Mouse (Mus musculus): ENCODE results near the gene Ggta1. TPM values are rescaled to one million over a fixed set of nuclear protein-coding genes. Genes with fewer than 3 reads are reported as not detected.

The Ggta1 gene
- total and polyA plus RNA-seq, 3 experiments: 8.6 to 15.5 (median 15.4) TPM

DNA sequence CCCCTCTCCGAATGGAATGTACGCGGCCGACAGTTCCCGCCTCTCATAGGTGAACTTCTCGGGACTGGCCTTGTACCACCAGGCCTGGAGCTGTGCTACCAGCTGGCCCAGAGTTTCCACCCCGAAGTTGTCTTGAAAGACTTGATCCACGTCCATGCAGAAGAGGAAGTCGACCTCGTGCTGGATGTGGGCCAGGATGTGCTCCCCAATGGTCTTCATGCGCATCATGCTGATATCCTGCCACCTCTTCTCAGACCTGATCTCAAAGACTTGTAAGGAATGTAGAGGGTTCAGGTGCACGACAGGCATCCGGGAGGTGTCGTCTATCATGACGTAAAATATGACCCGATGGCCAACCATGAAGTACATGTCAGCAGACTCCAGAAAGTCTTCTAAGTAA is 60.6 kb downstream of the Ggta1 start:
- no peak overlapping the region for H3K27ac ChIP-seq
- no peak overlapping the region for H3K4me3 ChIP-seq
- no peaks in the 10 kb centered on the region for H3K27me3 ChIP-seq (ENCODE audit: control insufficient read depth, insufficient read depth, low read length)
- 72% methylated on average over 16 of the region's 16 CpGs for WGBS
- TF ChIP-seq POLR2A (IDR thresholded peaks at IDR 0.05; ENCODE audit: insufficient read depth, low read depth, low read length) (no peak), EP300 (IDR thresholded peaks at IDR 0.05; ENCODE audit: insufficient read depth, low read depth, low read length) (no peak)
- H3K4me1 ChIP-seq (ENCODE audit: control insufficient read depth, insufficient read depth, low read length): peaks cover 2% of the 10 kb centered on the region; the same call in 1 of the 2 replicates
- no peak for DNase-seq
- no peak overlapping the region for H3K9ac ChIP-seq (ENCODE audit: low read depth, low read length)
- intact Hi-C loops (cut with DNase I): no loop called here
- H3K79me2 ChIP-seq (replicated peaks; ENCODE audit: control insufficient read depth, insufficient read depth, low read length): no peaks in the 10 kb centered on the region
- no peaks in the 10 kb centered on the region for H3K36me3 ChIP-seq (ENCODE audit: control insufficient read depth, insufficient read depth, low read length)

DNA sequence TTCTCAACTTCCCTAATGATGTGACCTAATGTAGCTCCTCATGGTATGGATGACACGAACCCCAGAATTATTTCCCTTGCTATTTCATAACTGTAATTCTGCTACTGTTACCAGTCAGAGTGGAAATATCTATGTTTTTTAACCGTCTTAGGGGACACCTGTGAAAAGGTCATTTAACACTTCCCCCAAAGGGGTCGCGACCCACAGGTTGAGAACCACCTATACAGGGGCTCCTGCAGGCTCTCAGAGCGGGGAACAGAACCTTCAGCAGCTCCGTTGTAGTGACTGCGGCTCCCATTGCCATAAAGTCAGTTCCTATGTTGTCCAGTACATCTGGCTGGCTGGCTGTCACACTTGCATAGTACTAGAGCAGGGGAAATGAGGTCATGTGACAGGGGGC is 62.3 kb downstream of the Ggta1 start:
- H3K36me3 ChIP-seq (ENCODE audit: control insufficient read depth, insufficient read depth, low read length): no peaks in the 10 kb centered on the region
- H3K27me3 ChIP-seq (ENCODE audit: control insufficient read depth, insufficient read depth, low read length): no peaks in the 10 kb centered on the region
- intact Hi-C loops (cut with DNase I): no loop called here
- DNase-seq: no peak
- WGBS: 84% methylated on average over 7 of the region's 7 CpGs
- no peak overlapping the region for H3K4me3 ChIP-seq
- TF ChIP-seq POLR2A (IDR thresholded peaks at IDR 0.05; ENCODE audit: insufficient read depth, low read depth, low read length): no peak
- no peak for TF ChIP-seq EP300 (IDR thresholded peaks at IDR 0.05; ENCODE audit: insufficient read depth, low read depth, low read length)
- no peak for TF ChIP-seq CTCF (IDR thresholded peaks at IDR 0.05)
- H3K4me1 ChIP-seq (ENCODE audit: control insufficient read depth, insufficient read depth, low read length): peaks cover 2% of the 10 kb centered on the region; the same call in 1 of the 2 replicates
- no peak overlapping the region for H3K9ac ChIP-seq (ENCODE audit: low read depth, low read length)
- no peak overlapping the region for H3K27ac ChIP-seq
- no peaks in the 10 kb centered on the region for H3K79me2 ChIP-seq (replicated peaks; ENCODE audit: control insufficient read depth, insufficient read depth, low read length)

DNA sequence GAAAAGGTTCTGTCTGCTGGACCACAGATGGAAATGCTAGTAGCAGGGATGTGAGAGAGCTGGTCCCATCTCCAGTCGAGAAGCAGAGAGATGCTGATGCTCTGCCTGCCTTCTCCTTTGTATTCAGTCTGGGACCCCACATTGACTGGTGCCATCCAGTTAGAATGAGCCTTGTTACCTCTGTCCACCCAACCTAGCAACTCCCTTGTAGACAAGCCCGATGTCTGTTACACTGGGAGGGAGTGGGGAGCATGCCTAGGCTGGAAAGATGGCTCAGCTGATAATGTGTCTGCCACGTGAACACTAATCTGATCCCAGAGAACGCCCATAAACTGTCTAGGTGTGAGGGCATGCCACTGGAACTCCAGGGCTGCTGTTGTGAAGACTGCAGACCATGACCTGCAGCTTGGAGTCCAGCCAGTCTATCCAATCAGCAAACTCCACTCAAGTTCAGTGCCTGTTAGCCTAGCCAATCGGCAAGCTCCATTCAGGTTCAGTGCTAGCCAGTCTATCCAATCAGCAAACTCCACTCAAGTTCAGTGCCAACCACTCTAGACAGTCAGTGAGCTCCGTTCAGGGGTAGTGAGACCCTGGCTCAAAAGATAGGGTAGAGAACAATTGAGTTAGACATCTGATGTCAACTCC is 64.7 kb downstream of the Ggta1 start:
- Histone ChIP-seq H3K4me1 (ENCODE audit: control insufficient read depth, insufficient read depth, low read length) (peaks cover 2% of the 10 kb centered on the region; the same call in 1 of the 2 replicates), H3K4me3 (no peak overlapping the region), H3K79me2 (replicated peaks; ENCODE audit: control insufficient read depth, insufficient read depth, low read length) (no peaks in the 10 kb centered on the region), H3K36me3 (ENCODE audit: control insufficient read depth, insufficient read depth, low read length) (no peaks in the 10 kb centered on the region), H3K27ac (no peak overlapping the region), H3K9ac (ENCODE audit: low read depth, low read length) (no peak overlapping the region), H3K27me3 (ENCODE audit: control insufficient read depth, insufficient read depth, low read length) (no peaks in the 10 kb centered on the region)
- WGBS: 59% methylated on average over 6 of the region's 6 CpGs
- intact Hi-C loops (cut with DNase I): no loop called here
- TF ChIP-seq EP300 (IDR thresholded peaks at IDR 0.05; ENCODE audit: insufficient read depth, low read depth, low read length) (no peak), CTCF (IDR thresholded peaks at IDR 0.05) (no peak), POLR2A (IDR thresholded peaks at IDR 0.05; ENCODE audit: insufficient read depth, low read depth, low read length) (no peak)
- DNase-seq: no peak

DNA sequence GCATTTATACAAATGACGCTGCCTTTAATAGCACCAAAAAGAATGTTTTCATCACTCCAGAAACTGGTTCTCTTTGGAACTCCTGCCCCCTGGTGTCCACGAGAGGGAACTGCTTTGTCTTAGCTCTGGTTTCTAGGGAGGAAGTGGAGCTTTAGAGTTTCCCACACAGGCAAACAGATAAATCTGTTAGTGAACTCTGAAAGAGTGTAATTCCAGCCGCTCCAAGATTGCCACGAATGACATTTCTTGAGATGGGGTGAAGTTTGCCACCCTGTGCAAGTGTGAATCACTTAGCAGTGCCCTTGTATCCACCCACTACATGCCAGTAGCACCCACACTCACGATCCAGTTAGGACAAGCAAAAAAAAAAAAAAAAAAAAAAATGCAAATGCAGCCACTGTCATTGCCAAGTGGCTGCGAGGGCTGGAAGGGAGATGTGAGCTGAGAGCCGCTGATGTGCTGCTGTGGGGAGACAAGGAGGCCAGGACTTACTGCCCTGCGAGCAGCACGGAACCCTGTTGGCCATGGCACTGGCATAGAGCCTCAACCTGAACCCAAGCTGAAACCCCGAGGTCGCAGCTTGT is 65.3 kb downstream of the Ggta1 start:
- Histone ChIP-seq H3K27ac (no peak overlapping the region), H3K36me3 (ENCODE audit: control insufficient read depth, insufficient read depth, low read length) (no peaks in the 10 kb centered on the region), H3K4me3 (no peak overlapping the region), H3K79me2 (replicated peaks; ENCODE audit: control insufficient read depth, insufficient read depth, low read length) (no peaks in the 10 kb centered on the region), H3K27me3 (ENCODE audit: control insufficient read depth, insufficient read depth, low read length) (no peaks in the 10 kb centered on the region), H3K9ac (ENCODE audit: low read depth, low read length) (no peak overlapping the region), H3K4me1 (ENCODE audit: control insufficient read depth, insufficient read depth, low read length) (peaks cover 2% of the 10 kb centered on the region; the same call in 1 of the 2 replicates)
- WGBS: 25% methylated on average over 11 of the region's 11 CpGs
- intact Hi-C loops (cut with DNase I): loop anchor here (1.0 kb wide), 1 partner anchor 99 kb away; no protein-coding TSS in a partner anchor
- DNase-seq: peak; percentile 68 to 75
- TF ChIP-seq EP300 (IDR thresholded peaks at IDR 0.05; ENCODE audit: insufficient read depth, low read depth, low read length) (peak; percentile 57; the same call in 1 of the 2 replicates), CTCF (IDR thresholded peaks at IDR 0.05) (peak; percentile 99), POLR2A (IDR thresholded peaks at IDR 0.05; ENCODE audit: insufficient read depth, low read depth, low read length) (no peak)

DNA sequence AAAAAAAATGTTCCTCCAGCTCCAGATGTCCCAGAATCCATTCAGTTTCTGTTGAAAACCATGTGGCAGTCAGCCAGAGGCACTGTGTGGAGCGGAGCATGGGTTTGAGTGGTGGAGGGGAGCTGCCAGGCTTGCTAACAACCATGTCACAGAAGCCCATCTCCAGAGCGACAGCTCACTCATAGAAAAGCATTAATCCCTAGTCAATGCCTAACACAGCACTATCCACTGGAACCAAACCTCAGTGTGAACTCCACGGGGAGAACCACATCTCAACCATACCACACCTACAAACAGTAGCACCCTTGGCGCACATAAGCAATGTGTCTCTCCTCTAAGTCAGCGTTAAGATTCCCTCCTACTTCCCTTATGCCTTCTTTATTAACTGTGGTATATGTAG is 65.9 kb downstream of the Ggta1 start, which contains the start of gene 4930402F06Rik:
Gene 4930402F06Rik, minus strand, starts transcription at position 80 of the 400 bp plus-strand sequence.
- intact Hi-C loops (cut with DNase I): loop anchor here (1.0 kb wide), 1 partner anchor 99 kb away; no protein-coding TSS in a partner anchor
- DNase-seq: no peak
- Histone ChIP-seq H3K36me3 (ENCODE audit: control insufficient read depth, insufficient read depth, low read length) (no peaks in the 10 kb centered on the region), H3K27me3 (ENCODE audit: control insufficient read depth, insufficient read depth, low read length) (no peaks in the 10 kb centered on the region), H3K79me2 (replicated peaks; ENCODE audit: control insufficient read depth, insufficient read depth, low read length) (no peaks in the 10 kb centered on the region), H3K9ac (ENCODE audit: low read depth, low read length) (no peak within 1 kb of the TSS), H3K4me1 (ENCODE audit: control insufficient read depth, insufficient read depth, low read length) (peaks cover 2% of the 10 kb centered on the region; the same call in 1 of the 2 replicates), H3K27ac (no peak within 1 kb of the TSS), H3K4me3 (no peak within 1 kb of the TSS)
- TF ChIP-seq EP300 (IDR thresholded peaks at IDR 0.05; ENCODE audit: insufficient read depth, low read depth, low read length): no peak
- no peak for TF ChIP-seq POLR2A (IDR thresholded peaks at IDR 0.05; ENCODE audit: insufficient read depth, low read depth, low read length)
- no peak for TF ChIP-seq CTCF (IDR thresholded peaks at IDR 0.05)
- WGBS: 53% methylated on average over 5 of the region's 5 CpGs

DNA sequence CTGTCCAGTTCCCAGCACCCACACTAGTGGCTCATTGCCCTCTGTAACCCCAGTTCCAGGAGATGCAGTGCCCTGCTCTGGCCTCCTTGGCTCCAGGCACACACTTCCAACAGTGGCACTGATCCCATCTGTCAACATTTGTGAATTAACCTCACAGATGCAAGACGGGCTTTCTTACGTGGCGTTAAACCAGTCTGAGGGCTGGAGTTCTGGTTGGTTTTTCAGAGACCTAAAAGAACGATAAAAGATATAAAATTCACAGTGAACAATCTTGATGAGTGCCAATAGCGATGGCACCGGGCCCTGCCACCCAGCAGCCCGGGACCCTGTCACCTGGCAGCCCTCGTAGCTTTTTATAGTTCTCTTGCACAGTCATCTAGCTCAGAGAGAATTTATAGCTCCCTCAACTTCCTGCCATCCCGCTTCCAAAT is 77.6 kb downstream of the Ggta1 start:
- Histone ChIP-seq H3K79me2 (replicated peaks; ENCODE audit: control insufficient read depth, insufficient read depth, low read length) (no peaks in the 10 kb centered on the region), H3K27me3 (ENCODE audit: control insufficient read depth, insufficient read depth, low read length) (no peaks in the 10 kb centered on the region), H3K27ac (peak overlapping the region; percentile 81), H3K36me3 (ENCODE audit: control insufficient read depth, insufficient read depth, low read length) (no peaks in the 10 kb centered on the region), H3K4me3 (no peak overlapping the region), H3K9ac (ENCODE audit: low read depth, low read length) (no peak overlapping the region), H3K4me1 (ENCODE audit: control insufficient read depth, insufficient read depth, low read length) (no peaks in the 10 kb centered on the region)
- 42% methylated on average over 9 of the region's 9 CpGs for WGBS
- intact Hi-C loops (cut with DNase I): no loop called here
- TF ChIP-seq EP300 (IDR thresholded peaks at IDR 0.05; ENCODE audit: insufficient read depth, low read depth, low read length) (0 out of 2 replicates have a peak, but pooled peaks have one; percentile 29), CTCF (IDR thresholded peaks at IDR 0.05) (no peak)
- DNase-seq: peak; percentile 40 to 71
